Comparison of ENCODE assay signal across 34 mouse cellular contexts in the genomic region with DNA sequence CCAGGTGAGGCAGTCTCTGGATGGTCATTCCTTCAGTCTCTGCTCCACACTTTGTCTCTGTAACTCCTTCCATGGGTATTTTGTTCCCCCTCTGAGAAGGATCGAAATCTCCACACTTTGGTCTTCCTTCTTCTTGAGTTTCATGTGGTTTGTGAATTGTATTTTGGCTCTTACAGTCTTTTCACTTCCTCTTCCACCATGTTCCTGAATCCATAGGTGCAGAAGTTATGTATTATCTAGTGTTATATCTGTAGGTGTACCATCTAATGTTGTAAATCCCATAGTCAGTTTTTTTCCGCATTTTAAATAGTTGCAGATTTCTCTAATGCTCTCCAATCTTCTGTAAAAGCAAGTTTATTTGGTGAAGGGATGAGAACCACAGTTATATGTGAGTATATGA.
"Had no signal": no experiment of that assay in that cellular context is flagged by ENCODE, and none has a peak within 500 bp of the region (broad histone marks: within the 10 kb centered on the region; RNA-seq: fewer than 3 reads in every experiment).

No protein-coding gene starts in this region.

- H3K27me3 ChIP-seq: heart, embryonic 12.5 days; heart, embryonic 13.5 days; heart, embryonic 15.5 days; hindbrain, embryonic 12.5 days; hindbrain, embryonic 13.5 days; hindbrain, embryonic 15.5 days; intestine, embryonic 15.5 days; kidney, embryonic 15.5 days had no signal

- DNase-seq: heart, postnatal 10 days; heart, postnatal 14 days; heart, postnatal 36 days; heart, postnatal 4 days; kidney, adult 11 months; kidney, adult 18-20 months; kidney, adult 2 months; kidney, adult 8-10 months; kidney, adult 9 months; kidney, postnatal 10 days; kidney, postnatal 14 days; kidney, postnatal 25 days; kidney, postnatal 36 days; kidney, postnatal 4 days; layer of hippocampus, adult 9-11 months; layer of hippocampus, postnatal 36 days had no signal

- H3K4me3 ChIP-seq: heart, embryonic 12.5 days; heart, embryonic 13.5 days; heart, embryonic 15.5 days; hindbrain, embryonic 10.5 days; hindbrain, embryonic 12.5 days; hindbrain, embryonic 13.5 days; hindbrain, embryonic 15.5 days; intestine, embryonic 15.5 days; kidney, embryonic 15.5 days; layer of hippocampus, adult 2 months; left cerebral cortex, adult 2 months had no signal

- H3K27ac ChIP-seq: heart, embryonic 13.5 days; heart, embryonic 15.5 days; hindbrain, embryonic 10.5 days; hindbrain, embryonic 12.5 days; hindbrain, embryonic 13.5 days; hindbrain, embryonic 14.5 days; hindbrain, embryonic 15.5 days; hindbrain, postnatal 0 days; intestine, embryonic 15.5 days; kidney, embryonic 15.5 days; kidney, postnatal 0 days; layer of hippocampus, adult 2 months; left cerebral cortex, adult 2 months had no signal

- H3K9me3 ChIP-seq: heart, embryonic 12.5 days; heart, embryonic 13.5 days; heart, embryonic 15.5 days; hindbrain, embryonic 10.5 days; hindbrain, embryonic 12.5 days; hindbrain, embryonic 13.5 days; hindbrain, embryonic 15.5 days; intestine, embryonic 15.5 days; kidney, embryonic 15.5 days had no signal

- H3K4me1 ChIP-seq: heart, embryonic 15.5 days; hindbrain, embryonic 15.5 days; intestine, embryonic 15.5 days; kidney, embryonic 15.5 days had no signal

- ATAC-seq: hindbrain, embryonic 16.5 days; hindbrain, postnatal 0 days; inflammation-experienced regulatory T-cells, adult 6 months; intestine, embryonic 15.5 days; intestine, embryonic 16.5 days; intestine, postnatal 0 days had no signal

- H3K36me3 ChIP-seq: heart, embryonic 12.5 days; heart, embryonic 13.5 days; heart, embryonic 15.5 days; hindbrain, embryonic 10.5 days; hindbrain, embryonic 12.5 days; hindbrain, embryonic 13.5 days; hindbrain, embryonic 15.5 days; intestine, embryonic 15.5 days; kidney, embryonic 15.5 days had no signal
